Mouse (Mus musculus): ENCODE measurements around the gene Eef2kmt.
A peak's percentile ranks its signal among the peaks of the same experiment; 100 is the strongest.

Gene Eef2kmt

DNA sequence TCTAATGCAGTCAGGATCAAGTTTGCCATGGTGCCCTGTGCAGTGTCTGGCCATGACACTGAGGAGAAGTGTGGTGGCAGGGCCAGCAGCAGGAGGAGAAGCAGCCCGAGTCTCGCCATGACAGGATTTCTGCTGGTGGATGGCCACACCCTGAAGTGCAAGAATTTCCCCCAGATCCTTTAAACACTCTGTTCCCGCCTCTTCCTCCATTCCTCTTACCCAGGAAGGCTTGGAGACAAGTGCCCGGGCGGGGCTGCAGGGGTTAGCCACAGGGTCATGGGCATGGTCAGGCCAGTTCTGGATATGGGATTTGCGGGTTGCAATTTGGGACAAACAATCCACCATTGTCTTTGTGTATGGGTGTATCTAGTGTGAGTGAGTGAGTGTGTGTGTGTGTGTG lies 33.6 kb downstream of the Eef2kmt start, which contains the start of gene AU021092:
Gene AU021092 (minus strand): TSS at position 160 of the 400 bp plus-strand sequence.
- DNase-seq (ENCODE audit: low spot score in 2 of 2): no peak

DNA sequence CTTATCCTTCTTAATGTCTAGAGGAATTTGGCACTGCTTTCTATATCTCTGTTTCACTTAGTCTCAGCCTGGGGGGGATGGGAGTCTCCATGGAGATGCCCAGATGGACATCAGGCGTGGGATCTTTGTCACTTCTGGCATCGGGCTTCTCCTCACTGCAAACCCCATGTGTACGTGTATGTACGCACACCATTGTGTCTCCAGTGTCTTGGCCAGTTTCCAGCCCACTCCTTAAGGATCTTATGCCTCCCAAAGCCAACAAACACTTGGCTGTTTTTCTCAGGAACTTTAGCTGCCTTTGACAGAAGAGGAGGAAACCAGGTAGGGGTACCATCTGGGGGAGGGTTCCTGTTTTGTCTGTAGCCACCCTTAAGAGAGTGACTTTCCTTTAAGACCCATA lies 34.4 kb downstream of the Eef2kmt start:
- DNase-seq (ENCODE audit: low spot score in 2 of 2): no peak

DNA sequence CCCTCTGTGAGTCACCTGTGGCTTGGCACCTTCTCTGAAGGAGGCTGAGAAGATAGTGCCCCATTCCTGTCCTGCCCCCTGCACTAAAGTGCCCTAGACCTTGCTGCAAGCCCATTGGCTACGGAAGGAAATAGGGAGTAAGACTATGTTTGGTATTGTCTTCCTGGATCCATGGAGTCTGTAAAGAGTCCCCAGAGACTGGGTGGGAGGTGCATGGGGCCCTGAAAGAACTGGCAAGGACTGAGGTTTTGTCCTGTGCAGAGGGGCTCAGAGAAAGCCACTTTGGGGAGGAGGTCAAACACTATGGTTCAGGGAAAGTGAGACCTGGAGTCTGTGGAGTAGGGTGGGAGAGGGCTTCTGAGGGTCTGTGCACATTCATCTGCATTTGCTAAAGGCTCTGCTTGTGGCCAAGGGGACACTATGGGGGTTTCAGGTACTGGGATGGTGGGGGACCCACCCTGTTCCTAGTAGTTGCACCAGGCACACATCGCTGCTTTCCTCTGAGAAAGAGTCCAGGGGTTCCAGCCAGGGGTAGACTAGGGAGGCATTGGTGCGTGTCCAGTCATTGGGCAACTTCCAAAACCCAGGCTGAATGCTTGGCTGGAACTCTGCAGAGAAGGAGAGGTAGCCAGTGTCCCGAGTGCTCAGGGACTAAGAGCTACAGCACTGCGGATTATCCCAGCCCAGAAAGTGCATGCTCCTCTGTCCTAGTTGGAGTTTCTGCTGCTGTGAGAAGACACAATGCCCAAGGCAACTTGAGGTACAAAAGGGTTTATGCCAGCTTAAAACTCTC lies 38.2 kb downstream of the Eef2kmt start:
- DNase-seq (ENCODE audit: low spot score in 2 of 2): no peak

DNA sequence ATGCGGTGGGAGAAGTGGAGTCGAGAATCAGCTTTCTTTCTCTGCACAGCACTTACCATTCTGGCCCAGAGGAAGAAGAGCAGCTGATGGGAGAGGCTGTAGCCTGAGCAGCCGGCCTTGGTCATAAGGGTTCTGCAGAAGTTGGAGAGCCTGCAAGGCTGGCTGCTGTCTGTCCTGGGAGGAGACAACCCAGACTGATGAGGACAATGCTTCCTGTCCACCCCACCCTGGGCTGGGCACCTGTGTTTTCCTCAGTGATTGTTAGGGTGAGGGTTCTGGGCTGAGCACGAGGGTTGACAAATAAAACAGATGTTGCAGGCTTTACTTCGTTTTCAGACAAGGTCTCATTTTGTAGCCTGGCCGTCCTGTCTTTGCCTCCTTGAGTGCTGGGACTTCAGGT lies 39.1 kb downstream of the Eef2kmt start:
- no peak for DNase-seq (ENCODE audit: low spot score in 2 of 2)

DNA sequence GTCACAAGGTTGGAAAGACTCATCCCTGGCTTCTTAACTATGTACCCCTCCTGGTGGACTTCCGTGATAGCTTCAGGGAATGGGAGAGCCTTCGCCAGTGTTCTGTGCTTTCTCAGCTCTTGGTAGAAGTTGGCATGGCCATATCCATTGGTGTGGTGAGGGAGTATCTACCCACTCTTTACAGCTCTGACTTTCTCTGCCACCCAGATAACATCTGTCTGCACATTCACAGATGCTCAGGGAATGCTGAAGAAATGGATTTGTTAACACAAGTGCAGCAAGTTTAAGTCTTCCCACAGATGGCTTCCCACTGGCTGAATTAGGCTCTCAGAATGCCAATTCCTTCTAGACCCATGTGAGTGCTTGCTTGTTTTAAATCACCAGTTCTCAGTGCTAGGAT lies 41.7 kb downstream of the Eef2kmt start:
- DNase-seq (ENCODE audit: low spot score in 2 of 2): no peak

DNA sequence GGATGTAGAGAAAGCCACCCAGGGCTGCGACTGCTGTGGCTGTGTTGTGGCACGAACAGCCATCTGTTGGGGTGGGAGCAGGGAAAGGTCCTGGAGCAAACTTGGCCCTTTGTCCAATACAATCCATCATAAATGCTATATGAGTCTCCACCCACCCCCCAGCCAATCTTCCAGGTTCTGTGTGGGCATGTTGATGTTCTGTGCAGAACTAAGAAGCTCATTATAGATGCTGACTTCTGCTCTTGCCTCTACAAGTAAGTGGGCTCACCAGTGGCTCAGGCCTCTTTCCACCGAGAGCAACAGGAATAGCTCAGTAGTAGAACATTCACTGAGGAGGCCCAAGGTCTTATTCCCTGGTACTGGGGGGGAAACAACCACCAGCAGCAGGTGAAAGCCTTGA lies 43.6 kb downstream of the Eef2kmt start:
- DNase-seq (ENCODE audit: low spot score in 2 of 2): no peak

DNA sequence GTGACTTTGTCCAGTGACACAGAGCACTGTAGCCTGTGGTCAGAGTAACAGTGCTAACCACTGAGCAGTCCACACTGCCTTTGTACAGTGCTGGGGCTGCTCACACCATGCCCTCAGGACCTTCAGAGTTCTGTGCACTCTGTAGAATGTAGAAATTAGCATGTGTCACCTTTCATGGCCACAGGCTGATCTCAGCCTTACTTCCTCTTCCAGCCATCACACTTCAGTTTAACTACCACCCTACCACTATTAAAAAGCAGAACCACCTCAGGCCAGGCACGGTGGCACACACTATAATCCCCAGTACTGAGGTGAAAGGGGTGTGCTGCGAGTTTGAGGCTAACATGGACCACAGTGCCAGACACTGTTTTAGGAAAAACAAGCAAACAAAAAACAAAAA lies 45.4 kb downstream of the Eef2kmt start:
- no peak for DNase-seq (ENCODE audit: low spot score in 2 of 2)

DNA sequence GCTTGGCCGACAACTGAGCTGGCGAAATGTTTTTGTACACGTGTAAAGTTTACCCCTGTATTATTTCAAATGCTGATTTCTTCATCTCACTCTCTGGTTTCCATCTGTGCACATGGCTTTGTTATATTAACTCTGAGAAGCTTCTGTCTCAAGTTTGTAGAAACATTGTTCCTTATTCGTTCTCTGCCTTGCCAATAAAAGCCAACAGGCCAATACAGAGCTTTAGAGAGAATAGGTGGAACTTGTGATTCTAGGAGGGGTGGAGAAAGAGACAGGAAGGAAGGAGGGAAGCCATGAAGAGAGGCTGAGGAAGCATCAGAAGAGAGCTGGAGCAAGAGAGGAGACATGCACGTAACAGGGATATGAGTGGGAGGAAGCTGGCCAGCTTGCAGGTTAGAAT lies 49.7 kb downstream of the Eef2kmt start:
- no peak for DNase-seq (ENCODE audit: low spot score in 2 of 2)

DNA sequence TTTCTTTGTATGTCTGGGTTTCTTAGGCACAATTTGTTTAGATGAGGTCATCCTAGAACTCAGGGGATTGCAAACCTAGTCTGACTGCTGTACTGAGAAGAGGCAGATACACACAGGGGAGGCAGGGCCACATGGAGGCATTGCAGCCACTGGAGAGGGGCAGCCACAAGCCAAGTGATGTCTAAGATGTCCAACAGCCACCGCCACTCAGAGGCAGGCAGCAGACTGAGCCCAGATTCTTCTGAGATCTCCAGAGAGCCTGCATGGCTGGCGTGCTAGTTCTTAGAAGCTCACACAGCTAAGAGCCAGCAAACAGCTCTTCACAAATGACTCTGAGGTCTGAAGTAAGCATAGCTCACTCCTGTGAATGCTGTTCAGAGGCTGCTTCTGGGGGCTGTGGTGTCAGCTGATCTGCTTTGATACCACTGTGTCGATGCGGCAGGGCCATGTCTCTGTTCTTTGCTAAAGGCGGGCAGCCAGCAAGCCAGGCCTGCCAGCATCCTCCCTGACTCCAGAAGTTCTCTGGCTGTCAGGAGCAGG lies 50.3 kb downstream of the Eef2kmt start:
- DNase-seq (ENCODE audit: low spot score in 2 of 2): no peak

DNA sequence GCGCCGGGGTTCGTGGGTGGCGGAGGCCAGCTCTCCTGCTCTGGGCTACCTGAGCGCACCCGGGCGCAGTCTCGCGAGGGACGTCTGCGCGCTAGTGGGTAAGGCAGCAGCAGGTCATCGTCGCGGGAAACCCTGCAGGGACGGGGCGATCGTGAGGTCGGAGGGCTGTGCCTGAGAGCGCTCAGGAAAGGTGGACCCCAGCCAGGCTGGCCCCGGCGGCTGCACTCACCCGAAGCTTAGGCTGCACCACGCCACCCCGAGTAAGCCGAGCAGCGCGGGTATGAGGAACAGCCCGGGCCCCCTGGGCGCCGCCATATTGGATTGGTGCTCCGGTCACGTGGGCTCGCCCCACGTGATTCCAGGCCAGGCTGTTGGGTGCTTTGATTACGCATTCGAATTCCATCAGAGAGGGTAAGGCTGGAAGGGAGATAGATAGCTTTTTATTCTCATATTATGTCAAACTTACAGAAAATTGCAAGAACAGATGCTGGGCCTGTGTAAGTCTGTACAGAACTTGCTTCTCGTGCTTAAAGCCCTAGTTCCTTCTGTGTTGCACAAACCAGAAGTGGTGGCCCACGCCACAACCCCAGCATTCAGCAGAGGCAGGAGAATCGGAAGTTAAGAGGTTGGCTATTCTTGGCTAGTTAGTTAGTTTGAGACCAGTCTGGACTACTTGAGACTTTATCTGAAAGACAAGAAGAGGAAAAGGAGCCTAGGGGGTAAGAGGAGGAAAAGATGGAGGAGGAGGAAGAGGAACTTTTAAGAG lies 51.9 kb downstream of the Eef2kmt start, which contains the start of gene Nagpa:
Gene Nagpa (minus strand): TSS at position 345 of the 766 bp plus-strand sequence.
- DNase-seq (ENCODE audit: low spot score in 2 of 2): peak; percentile 75 to 78

DNA sequence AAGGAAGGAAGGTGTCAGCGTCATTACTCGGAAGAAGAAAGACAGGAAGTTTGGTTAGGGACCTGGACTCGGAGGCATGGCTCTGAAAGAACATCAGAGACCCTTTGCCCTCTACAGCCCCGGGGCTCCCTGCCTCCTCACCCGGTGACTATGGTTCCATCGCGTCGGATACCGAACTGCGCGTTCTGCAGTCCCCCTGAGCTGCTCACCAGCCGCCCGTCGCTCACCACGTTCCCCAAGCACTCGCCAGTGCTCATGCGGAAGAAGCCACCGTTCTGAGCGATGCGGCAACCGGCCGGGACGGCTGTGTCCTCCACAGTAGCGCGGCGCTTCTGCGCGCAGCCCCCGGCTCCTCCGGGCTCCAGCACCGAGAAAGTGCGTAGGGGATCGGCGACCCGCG lies 52.6 kb downstream of the Eef2kmt start:
- peak in 1 of 2 experiments; percentile 24 for DNase-seq (ENCODE audit: low spot score in 2 of 2)

DNA sequence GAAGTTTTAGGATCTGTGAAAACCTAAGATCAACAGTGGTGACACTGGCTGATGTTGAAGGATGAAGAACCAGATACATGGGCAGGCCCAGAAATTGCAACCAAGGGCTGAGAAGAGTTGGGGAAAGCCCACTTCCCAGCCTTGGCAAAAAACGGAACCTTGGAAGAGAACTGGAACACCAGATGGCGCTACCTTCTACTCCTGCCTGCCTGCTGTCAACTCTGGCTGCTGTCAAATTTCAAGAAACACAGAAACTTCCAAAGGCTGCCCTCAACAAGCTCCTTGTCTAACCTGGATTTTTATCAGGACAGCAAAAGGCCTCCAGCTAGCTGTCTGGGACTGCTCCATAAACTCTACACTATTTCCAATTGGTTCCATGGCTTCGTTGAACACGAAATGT lies 53.1 kb downstream of the Eef2kmt start:
- peak in 1 of 2 experiments; percentile 34 for DNase-seq (ENCODE audit: low spot score in 2 of 2)

DNA sequence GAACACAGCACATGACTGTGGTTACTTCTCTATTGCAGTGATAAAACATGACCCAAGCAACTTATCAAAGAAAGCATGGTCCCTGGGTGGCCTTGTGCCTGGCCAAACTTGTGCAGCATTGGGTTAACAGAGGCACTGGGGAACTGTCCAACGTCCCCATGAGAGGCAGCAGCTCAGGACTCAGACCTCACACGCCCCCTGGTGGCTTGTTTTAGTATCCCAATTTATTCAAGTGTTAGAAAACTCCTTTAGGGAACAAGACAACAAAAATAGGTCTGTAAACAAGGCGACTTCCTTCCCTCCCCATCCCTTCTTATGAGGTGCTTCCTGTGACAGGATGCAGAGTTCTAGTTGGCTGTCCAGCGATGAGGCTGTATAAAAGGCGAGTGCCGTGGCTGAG lies 60.7 kb downstream of the Eef2kmt start:
- DNase-seq (ENCODE audit: low spot score in 2 of 2): no peak
